Mouse (Mus musculus) testis, postnatal 10 days (tissue): ENCODE data around the gene Vmn1r228.

Source experiments
- DNase-seq: peaks from one replicate; pipeline ENCODE4 v3.0.0; 2021; ENCODE audit warnings: low spot score

Gene Vmn1r228

DNA sequence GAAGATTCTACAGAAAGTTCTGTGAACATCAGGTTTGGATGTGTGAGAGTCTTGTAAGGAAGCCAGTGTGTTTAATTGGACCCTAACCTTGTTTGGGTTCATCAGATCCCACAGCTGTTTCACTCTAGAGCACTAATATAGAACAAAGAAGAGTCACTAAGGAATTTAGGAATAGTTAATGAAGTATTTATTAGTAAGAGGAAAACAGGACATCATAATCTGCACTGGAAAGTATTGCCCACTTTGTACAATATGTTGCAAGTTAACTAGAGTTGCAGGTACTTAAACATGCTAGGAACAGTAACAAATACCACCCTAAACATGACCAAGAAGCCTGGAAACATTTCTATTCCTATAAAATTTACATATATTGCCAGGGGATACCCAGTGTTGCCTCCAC is at the start of gene Vmn1r228:
Gene Vmn1r228, minus strand, starts transcription at position 101 of the 400 bp plus-strand sequence.
- DNase-seq = no peak

DNA sequence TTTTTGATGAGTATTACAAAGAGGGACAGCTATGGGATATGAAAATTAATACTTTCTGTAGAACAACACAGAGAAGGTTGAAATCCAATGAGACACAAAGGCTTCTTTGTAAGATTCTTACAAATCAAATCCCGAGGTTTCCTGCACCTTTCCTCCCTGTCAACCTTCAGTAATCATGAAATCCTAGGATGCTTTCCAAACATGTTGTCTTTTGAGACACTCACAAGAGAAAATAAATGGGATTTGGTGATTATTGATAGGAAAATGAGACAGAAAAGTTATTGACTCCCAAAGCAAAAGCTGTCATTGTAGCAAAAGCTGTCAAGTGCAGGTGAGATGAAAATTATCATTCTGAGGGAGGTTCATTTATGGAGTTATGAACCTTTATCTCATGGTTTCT is 25.3 kb upstream of the Vmn1r228 start, which contains the start of gene Vmn1r229:
Gene Vmn1r229, plus strand, starts transcription at position 301 of the 400 bp plus-strand sequence.
- DNase-seq = no peak

DNA sequence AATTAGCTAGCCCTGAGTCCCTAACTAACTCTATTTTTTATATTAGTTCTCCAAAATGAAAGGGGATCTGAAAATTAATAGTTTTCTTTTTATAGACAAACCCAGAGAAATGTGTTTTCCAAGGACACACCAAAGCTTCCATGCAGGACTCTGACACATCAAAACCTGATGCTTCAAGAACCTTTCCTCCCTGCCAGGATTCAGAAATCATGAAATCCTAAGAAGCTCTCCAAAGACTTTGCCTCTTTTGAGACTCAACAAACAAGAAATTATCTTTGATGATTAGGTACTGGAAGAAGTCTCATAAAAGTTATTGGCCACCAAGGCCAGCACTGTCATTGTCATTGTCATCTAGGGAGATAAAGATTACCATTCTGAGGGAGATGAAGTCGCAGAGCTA is 56.4 kb downstream of the Vmn1r228 start, which contains the start of gene Vmn1r227:
Gene Vmn1r227, plus strand, starts transcription at position 301 of the 400 bp plus-strand sequence.
- no peak for DNase-seq
